Mouse (Mus musculus): ENCODE measurements at regions not wholly inside any gene's neighbourhood (a gene's known extent, or its start where the extent isn't known, plus 50 kb on each side); places are given as distances from the start of the nearest gene placed in this dataset.
"Not testable (repeated sequence)": the region's sequence is repeated elsewhere in the genome, so short reads cannot be mapped to it uniquely, and the experiment has no call there.

- no peak overlapping the region for H3K4me3 ChIP-seq (ENCODE audit: low read depth, low read length)
- no peaks in the 10 kb centered on the region for H3K36me3 ChIP-seq (ENCODE audit: insufficient read depth, low read length)
- TF ChIP-seq EP300 (IDR thresholded peaks at IDR 0.05) (no peak), CTCF (IDR thresholded peaks at IDR 0.05) (no peak)
- 53% methylated on average over 5 of the region's 5 CpGs for whole genome bisulfite sequencing
- H3K4me2 ChIP-seq (replicated peaks; ENCODE audit: low read depth, low read length), result no peak overlapping the region
- DNase-seq (ENCODE audit: low spot score), result no peak
- no peak overlapping the region for H3K9ac ChIP-seq (replicated peaks; ENCODE audit: low read depth)
- no peaks in the 10 kb centered on the region for H3K9me3 ChIP-seq (ENCODE audit: low read length)
- no peak for ATAC-seq
- H3K4me1 ChIP-seq (ENCODE audit: insufficient read depth, low read depth, low read length), result no peaks in the 10 kb centered on the region
- H3K27ac ChIP-seq (ENCODE audit: low read length), result no peak overlapping the region
- no peaks in the 10 kb centered on the region for H3K27me3 ChIP-seq (replicated peaks; ENCODE audit: insufficient read depth, low read length)
Observed at GRCm38 (mm10) chr11:92228855-92229254, 651.5 kb upstream of the Kif2b start.

GRCm38 (mm10) chr11:92208980-92209548, 631.7 kb upstream of the Kif2b start:
- TF ChIP-seq CTCF (IDR thresholded peaks at IDR 0.05), result no peak
- no peak for TF ChIP-seq EP300 (IDR thresholded peaks at IDR 0.05)
- Histone ChIP-seq H3K27ac (ENCODE audit: low read length) (no peak overlapping the region), H3K4me2 (replicated peaks; ENCODE audit: low read depth, low read length) (no peak overlapping the region), H3K4me1 (ENCODE audit: insufficient read depth, low read depth, low read length) (no peaks in the 10 kb centered on the region), H3K27me3 (replicated peaks; ENCODE audit: insufficient read depth, low read length) (no peaks in the 10 kb centered on the region), H3K9ac (replicated peaks; ENCODE audit: low read depth) (no peak overlapping the region), H3K4me3 (ENCODE audit: low read depth, low read length) (no peak overlapping the region), H3K9me3 (ENCODE audit: low read length) (no peaks in the 10 kb centered on the region), H3K36me3 (ENCODE audit: insufficient read depth, low read length) (no peaks in the 10 kb centered on the region)
- no peak for ATAC-seq
- 9% methylated on average over 1 of the region's 1 CpGs for WGBS
- DNase-seq (ENCODE audit: low spot score), result peak; percentile 11

DNA sequence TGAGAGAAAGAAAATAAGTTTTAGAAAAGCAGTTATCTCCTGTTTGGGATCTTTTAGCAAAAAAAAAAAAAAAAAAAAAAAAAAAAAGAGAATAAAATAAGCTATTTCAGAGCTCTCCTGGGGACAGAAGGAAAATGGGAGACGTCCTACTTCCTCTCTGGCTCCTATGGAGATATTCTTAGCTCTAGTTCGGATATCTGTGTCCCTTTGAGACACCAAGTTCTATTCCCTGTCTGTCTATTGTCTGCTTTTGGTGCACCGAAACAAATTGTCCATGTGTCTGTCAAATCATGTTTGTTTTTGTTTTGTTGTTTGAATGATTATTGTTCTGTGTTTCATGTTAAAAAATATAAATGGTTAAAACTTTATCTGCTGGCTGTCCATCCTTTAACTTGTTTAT, 601.0 kb upstream of the Kif2b start:
- not testable (repeated sequence) for ATAC-seq; H3K27ac ChIP-seq (ENCODE audit: low read length); H3K4me1 ChIP-seq (ENCODE audit: insufficient read depth, low read depth, low read length); H3K9ac ChIP-seq (replicated peaks; ENCODE audit: low read depth); H3K36me3 ChIP-seq (ENCODE audit: insufficient read depth, low read length); H3K4me2 ChIP-seq (replicated peaks; ENCODE audit: low read depth, low read length); H3K4me3 ChIP-seq (ENCODE audit: low read depth, low read length); H3K27me3 ChIP-seq (replicated peaks; ENCODE audit: insufficient read depth, low read length); H3K9me3 ChIP-seq (ENCODE audit: low read length); DNase-seq (ENCODE audit: low spot score)
- WGBS, result 55% methylated on average over 3 of the region's 3 CpGs

- TF ChIP-seq EP300 (IDR thresholded peaks at IDR 0.05) (no peak), CTCF (IDR thresholded peaks at IDR 0.05) (no peak)
- no peak for ATAC-seq
- Histone ChIP-seq H3K27ac (ENCODE audit: low read length) (no peak overlapping the region), H3K27me3 (replicated peaks; ENCODE audit: insufficient read depth, low read length) (no peaks in the 10 kb centered on the region), H3K36me3 (ENCODE audit: insufficient read depth, low read length) (no peaks in the 10 kb centered on the region), H3K9me3 (ENCODE audit: low read length) (no peaks in the 10 kb centered on the region), H3K9ac (replicated peaks; ENCODE audit: low read depth) (no peak overlapping the region), H3K4me2 (replicated peaks; ENCODE audit: low read depth, low read length) (no peak overlapping the region), H3K4me1 (ENCODE audit: insufficient read depth, low read depth, low read length) (no peaks in the 10 kb centered on the region), H3K4me3 (ENCODE audit: low read depth, low read length) (no peak overlapping the region)
- DNase-seq (ENCODE audit: low spot score), result no peak
Observed at GRCm38 (mm10) chr11:92153124-92153523, 575.8 kb upstream of the Kif2b start.

DNA sequence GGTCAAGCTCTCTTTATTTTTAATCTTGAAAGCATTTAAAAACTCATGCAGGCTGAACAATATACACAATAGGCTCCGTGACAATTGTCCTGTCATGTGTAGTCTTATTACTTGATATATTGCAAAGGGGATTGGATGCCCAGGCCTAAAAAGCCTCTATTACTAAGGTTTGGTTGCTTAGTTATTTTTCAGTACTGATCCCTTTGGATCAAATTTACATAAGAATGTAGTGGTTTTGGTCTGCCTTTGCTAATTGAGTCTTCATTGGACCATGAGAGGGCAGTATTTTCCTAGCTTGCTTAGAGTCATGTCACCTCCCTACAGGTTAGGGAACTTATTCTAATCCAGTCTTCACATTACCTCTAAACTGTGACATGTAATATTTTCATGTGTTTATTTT, 558.3 kb upstream of the Kif2b start:
- no peak for DNase-seq (ENCODE audit: low spot score)
- H3K4me1 ChIP-seq (ENCODE audit: insufficient read depth, low read depth, low read length), result no peaks in the 10 kb centered on the region
- no peak overlapping the region for H3K27ac ChIP-seq (ENCODE audit: low read length)
- no peaks in the 10 kb centered on the region for H3K9me3 ChIP-seq (ENCODE audit: low read length)
- H3K36me3 ChIP-seq (ENCODE audit: insufficient read depth, low read length), result no peaks in the 10 kb centered on the region
- no peaks in the 10 kb centered on the region for H3K27me3 ChIP-seq (replicated peaks; ENCODE audit: insufficient read depth, low read length)
- H3K4me2 ChIP-seq (replicated peaks; ENCODE audit: low read depth, low read length), result no peak overlapping the region
- no peak overlapping the region for H3K4me3 ChIP-seq (ENCODE audit: low read depth, low read length)
- TF ChIP-seq CTCF (IDR thresholded peaks at IDR 0.05), result no peak
- no peak for TF ChIP-seq EP300 (IDR thresholded peaks at IDR 0.05)
- no peak for ATAC-seq
- 57% methylated on average over 1 of the region's 1 CpGs for WGBS
- H3K9ac ChIP-seq (replicated peaks; ENCODE audit: low read depth), result no peak overlapping the region

DNA sequence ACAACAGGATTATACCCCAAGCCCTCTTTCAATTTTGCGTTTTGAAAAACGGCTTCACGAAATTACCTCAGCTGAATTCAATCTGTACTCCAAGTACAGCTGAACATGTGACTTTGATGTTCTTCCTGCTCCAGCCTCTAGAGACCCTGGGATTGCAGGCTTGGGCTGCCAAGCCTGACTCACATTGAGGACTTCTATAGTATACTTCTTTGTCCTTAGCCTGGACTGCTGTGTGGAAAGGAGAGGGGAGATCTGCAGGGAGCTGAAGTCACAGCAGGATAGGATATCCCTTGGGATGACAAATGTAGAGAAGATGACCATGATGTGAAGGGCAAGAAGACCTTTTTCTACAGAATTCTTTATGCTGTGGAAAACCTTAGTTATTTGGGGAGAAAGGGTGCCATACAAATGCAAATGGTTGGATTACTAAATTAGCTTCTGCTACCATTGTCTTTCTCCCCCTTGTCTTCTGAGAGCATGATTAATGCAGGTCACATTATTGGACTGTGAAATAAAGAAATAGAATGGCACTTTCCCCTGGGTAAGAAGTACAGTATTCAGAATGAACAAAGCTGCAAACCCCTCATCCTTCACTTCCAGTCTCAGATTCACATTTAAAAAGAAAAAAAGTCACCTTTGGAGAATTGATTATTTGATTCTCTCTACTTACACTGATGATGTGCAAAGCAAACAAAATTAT, 557.7 kb upstream of the Kif2b start:
- Histone ChIP-seq H3K4me2 (replicated peaks; ENCODE audit: low read depth, low read length) (no peak overlapping the region), H3K9ac (replicated peaks; ENCODE audit: low read depth) (no peak overlapping the region), H3K4me3 (ENCODE audit: low read depth, low read length) (no peak overlapping the region), H3K9me3 (ENCODE audit: low read length) (no peaks in the 10 kb centered on the region), H3K27ac (ENCODE audit: low read length) (no peak overlapping the region), H3K27me3 (replicated peaks; ENCODE audit: insufficient read depth, low read length) (no peaks in the 10 kb centered on the region), H3K36me3 (ENCODE audit: insufficient read depth, low read length) (no peaks in the 10 kb centered on the region), H3K4me1 (ENCODE audit: insufficient read depth, low read depth, low read length) (no peaks in the 10 kb centered on the region)
- ATAC-seq, result no peak
- WGBS, result 75% methylated on average over 3 of the region's 3 CpGs
- TF ChIP-seq CTCF (IDR thresholded peaks at IDR 0.05) (no peak), EP300 (IDR thresholded peaks at IDR 0.05) (no peak)
- no peak for DNase-seq (ENCODE audit: low spot score)
